Mouse (Mus musculus): ENCODE results near the gene Gm21887.
"Not testable (repeated sequence)": the region's sequence is repeated elsewhere in the genome, so short reads cannot be mapped to it uniquely, and the experiment has no call there.

GRCm38 (mm10) chrX:169972791-169973494 is 36.5 kb upstream of the Gm21887 start:
- not testable (repeated sequence) for TF ChIP-seq ELF1 (IDR thresholded peaks at IDR 0.05; ENCODE audit: low read depth, low read length); PAX5 (IDR thresholded peaks at IDR 0.05; ENCODE audit: low read length); CTCF (conservative IDR thresholded peaks at IDR 0.05 in 1 of 2, IDR thresholded peaks at IDR 0.05 in 1 of 2; ENCODE audit: low read depth in 2 of 2, low read length in 2 of 2); JUND (conservative IDR thresholded peaks at IDR 0.05; ENCODE audit: low read depth, low read length); POLR2AphosphoS2 (IDR thresholded peaks at IDR 0.05; ENCODE audit: low read depth, low read length); USF2 (conservative IDR thresholded peaks at IDR 0.05; ENCODE audit: low read depth, low read length); POLR2A (IDR thresholded peaks at IDR 0.05; ENCODE audit: low read depth, low read length)
